Mouse (Mus musculus): ENCODE results near the gene Slc9a3r1. TPM values are rescaled to one million over a fixed set of nuclear protein-coding genes. Genes with fewer than 3 reads are reported as not detected.

The Slc9a3r1 gene
- total and polyA plus RNA-seq, 2 experiments from 2014 or later: 53.3 to 65.4 TPM

DNA sequence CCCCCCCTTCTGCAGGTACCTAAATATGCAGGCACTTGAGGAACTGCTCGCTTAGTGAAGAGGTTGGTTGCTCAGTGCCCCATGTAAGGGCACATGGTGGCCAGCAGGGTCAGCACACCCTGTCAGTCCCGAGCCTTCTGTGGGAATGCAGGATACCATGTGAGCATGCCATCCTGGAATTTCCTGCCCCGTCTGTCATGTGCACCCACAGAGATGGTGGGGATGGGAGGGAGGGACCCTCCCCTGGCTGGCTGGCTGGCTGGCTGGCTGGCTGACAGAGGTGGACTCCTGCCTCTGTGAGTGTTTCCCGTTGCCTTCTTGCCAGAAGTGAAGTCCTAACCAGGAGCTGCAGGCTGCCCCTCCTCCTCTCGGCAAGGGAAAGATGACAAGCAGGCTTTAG, 59.4 kb downstream of the Slc9a3r1 start:
- Histone ChIP-seq H3K36me3 (ENCODE audit: insufficient read depth, low read length) (0 out of 2 replicates have a peak, but pooled peaks cover 3% of the 10 kb centered on the region), H3K27me3 (ENCODE audit: insufficient read depth, low read length) (no peaks in the 10 kb centered on the region), H3K9ac (replicated peaks; ENCODE audit: low read length, poor library complexity, severe bottlenecking) (no peak overlapping the region), H3K4me2 (ENCODE audit: low read depth, low read length, poor library complexity, severe bottlenecking) (no peak overlapping the region), H3K4me3 (ENCODE audit: low read depth, low read length) (no peak overlapping the region), H3K27ac (ENCODE audit: low read depth, low read length) (no peak overlapping the region), H3K9me3 (ENCODE audit: low read length) (no peaks in the 10 kb centered on the region), H3K4me1 (ENCODE audit: insufficient read depth, low read length) (peaks cover 13% of the 10 kb centered on the region)
- no peak for TF ChIP-seq CTCF (IDR thresholded peaks at IDR 0.05)
- ATAC-seq (ENCODE audit: low FRiP score) (no peak), DNase-seq (ENCODE audit: low spot score) (no peak)
- WGBS: 40% methylated on average over 5 of the region's 5 CpGs

DNA sequence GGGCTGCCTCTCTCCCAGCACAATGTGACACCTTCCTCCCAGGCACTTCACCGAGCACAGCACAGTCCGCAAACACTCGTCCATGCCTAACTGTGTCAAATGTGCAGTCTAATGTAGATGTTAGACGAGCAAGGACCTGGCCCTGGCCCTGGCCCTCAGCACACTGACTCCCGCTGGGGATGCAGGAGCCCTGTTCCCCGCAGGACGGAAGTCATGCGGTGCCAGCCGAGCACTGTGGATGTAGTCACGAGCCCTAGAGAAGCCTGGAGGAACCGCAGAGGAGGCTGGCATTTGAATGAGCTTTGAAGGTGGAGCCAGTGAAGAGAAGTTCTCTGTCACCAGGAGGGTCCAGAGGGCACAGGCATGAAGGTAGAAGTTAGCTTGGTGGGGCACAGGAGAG, 60.3 kb downstream of the Slc9a3r1 start:
- no peaks in the 10 kb centered on the region for H3K27me3 ChIP-seq (ENCODE audit: insufficient read depth, low read length)
- no peak overlapping the region for H3K9ac ChIP-seq (replicated peaks; ENCODE audit: low read length, poor library complexity, severe bottlenecking)
- no peak overlapping the region for H3K4me2 ChIP-seq (ENCODE audit: low read depth, low read length, poor library complexity, severe bottlenecking)
- no peak overlapping the region for H3K27ac ChIP-seq (ENCODE audit: low read depth, low read length)
- no peak for ATAC-seq (ENCODE audit: low FRiP score)
- no peaks in the 10 kb centered on the region for H3K9me3 ChIP-seq (ENCODE audit: low read length)
- H3K4me3 ChIP-seq (ENCODE audit: low read depth, low read length): no peak overlapping the region
- WGBS: 62% methylated on average over 11 of the region's 11 CpGs
- peaks cover 17% of the 10 kb centered on the region for H3K4me1 ChIP-seq (ENCODE audit: insufficient read depth, low read length)
- 0 out of 2 replicates have a peak, but pooled peaks cover 3% of the 10 kb centered on the region for H3K36me3 ChIP-seq (ENCODE audit: insufficient read depth, low read length)
- TF ChIP-seq CTCF (IDR thresholded peaks at IDR 0.05): no peak
- no peak for DNase-seq (ENCODE audit: low spot score)

DNA sequence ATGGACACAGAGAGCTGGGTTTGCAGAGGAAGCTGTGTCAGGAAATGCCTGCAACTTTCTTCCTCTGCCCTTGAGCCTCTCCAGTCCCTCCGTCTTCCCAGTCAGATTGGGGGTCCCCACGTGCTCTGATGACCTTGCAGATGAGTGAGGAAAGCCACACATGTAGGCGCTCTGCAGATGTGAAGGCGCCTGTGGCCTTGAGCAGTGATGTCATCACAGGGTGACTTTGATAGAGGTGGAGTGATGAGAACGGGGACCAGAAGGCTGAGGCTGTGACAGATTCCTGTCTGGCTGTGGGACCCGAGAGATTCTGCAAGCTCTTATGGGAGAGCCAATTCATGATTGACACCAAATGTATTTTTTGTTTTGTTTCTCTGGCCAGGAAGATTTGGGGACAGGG, 60.7 kb downstream of the Slc9a3r1 start:
- no peaks in the 10 kb centered on the region for H3K27me3 ChIP-seq (ENCODE audit: insufficient read depth, low read length)
- no peak for ATAC-seq (ENCODE audit: low FRiP score)
- peaks cover 17% of the 10 kb centered on the region for H3K4me1 ChIP-seq (ENCODE audit: insufficient read depth, low read length)
- 0 out of 2 replicates have a peak, but pooled peaks cover 3% of the 10 kb centered on the region for H3K36me3 ChIP-seq (ENCODE audit: insufficient read depth, low read length)
- H3K9me3 ChIP-seq (ENCODE audit: low read length): no peaks in the 10 kb centered on the region
- H3K4me3 ChIP-seq (ENCODE audit: low read depth, low read length): no peak overlapping the region
- WGBS: 77% methylated on average over 6 of the region's 6 CpGs
- H3K9ac ChIP-seq (replicated peaks; ENCODE audit: low read length, poor library complexity, severe bottlenecking): no peak overlapping the region
- no peak for DNase-seq (ENCODE audit: low spot score)
- no peak for TF ChIP-seq CTCF (IDR thresholded peaks at IDR 0.05)
- no peak overlapping the region for H3K27ac ChIP-seq (ENCODE audit: low read depth, low read length)
- H3K4me2 ChIP-seq (ENCODE audit: low read depth, low read length, poor library complexity, severe bottlenecking): no peak overlapping the region

DNA sequence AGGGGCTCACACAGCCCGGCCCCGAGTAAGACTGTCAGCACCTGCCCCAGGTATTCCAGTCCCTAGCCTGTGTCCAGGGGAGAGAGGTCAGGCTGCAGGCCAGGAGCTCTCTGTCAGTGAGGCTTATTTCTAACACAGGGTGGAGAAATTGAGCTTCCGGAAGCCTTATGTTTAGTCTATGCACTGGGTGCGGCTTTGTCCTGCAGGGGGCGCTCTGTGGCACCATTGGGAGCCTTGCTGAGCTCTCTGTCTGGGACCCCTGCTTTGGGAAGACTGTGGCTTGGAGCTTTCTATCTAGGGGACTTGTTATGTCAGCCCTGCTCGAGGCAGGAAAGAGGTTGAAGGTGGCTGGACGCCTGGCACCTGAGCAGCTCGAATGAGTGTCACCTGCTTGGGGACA, 61.7 kb downstream of the Slc9a3r1 start:
- peak; percentile 73 for TF ChIP-seq CTCF (IDR thresholded peaks at IDR 0.05)
- H3K4me3 ChIP-seq (ENCODE audit: low read depth, low read length): no peak overlapping the region
- no peak overlapping the region for H3K9ac ChIP-seq (replicated peaks; ENCODE audit: low read length, poor library complexity, severe bottlenecking)
- no peak overlapping the region for H3K4me2 ChIP-seq (ENCODE audit: low read depth, low read length, poor library complexity, severe bottlenecking)
- peak; percentile 74 for DNase-seq (ENCODE audit: low spot score)
- H3K27ac ChIP-seq (ENCODE audit: low read depth, low read length): no peak overlapping the region
- no peaks in the 10 kb centered on the region for H3K9me3 ChIP-seq (ENCODE audit: low read length)
- WGBS: 42% methylated on average over 8 of the region's 8 CpGs
- peaks cover 17% of the 10 kb centered on the region for H3K4me1 ChIP-seq (ENCODE audit: insufficient read depth, low read length)
- H3K27me3 ChIP-seq (ENCODE audit: insufficient read depth, low read length): no peaks in the 10 kb centered on the region
- H3K36me3 ChIP-seq (ENCODE audit: insufficient read depth, low read length): 0 out of 2 replicates have a peak, but pooled peaks cover 2% of the 10 kb centered on the region
- ATAC-seq (ENCODE audit: low FRiP score): no peak

DNA sequence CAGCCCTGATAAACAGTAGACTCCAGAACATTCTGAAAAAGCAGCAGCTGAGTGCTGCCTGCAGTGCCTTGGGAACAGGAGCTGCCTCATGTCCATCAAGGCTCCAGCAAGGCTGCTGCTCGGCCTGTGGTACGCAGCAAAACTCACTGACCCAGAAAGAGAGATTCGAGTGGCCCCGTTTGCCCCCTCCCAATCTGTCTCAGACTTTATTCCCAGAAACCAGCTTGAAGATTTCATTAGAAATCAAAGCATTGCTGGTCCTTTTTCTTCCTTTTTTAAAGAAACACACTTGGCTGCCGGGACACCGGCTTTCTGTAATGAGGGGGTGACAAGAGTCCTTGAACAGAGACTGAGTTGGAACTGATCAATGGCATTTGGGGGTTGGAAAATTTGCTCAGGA, 62.2 kb downstream of the Slc9a3r1 start:
- no peak overlapping the region for H3K27ac ChIP-seq (ENCODE audit: low read depth, low read length)
- 61% methylated on average over 6 of the region's 6 CpGs for WGBS
- no peak for ATAC-seq (ENCODE audit: low FRiP score)
- no peak for TF ChIP-seq CTCF (IDR thresholded peaks at IDR 0.05)
- no peak for DNase-seq (ENCODE audit: low spot score)
- no peaks in the 10 kb centered on the region for H3K27me3 ChIP-seq (ENCODE audit: insufficient read depth, low read length)
- H3K9ac ChIP-seq (replicated peaks; ENCODE audit: low read length, poor library complexity, severe bottlenecking): no peak overlapping the region; the same call in 1 of the 2 replicates
- no peak overlapping the region for H3K4me3 ChIP-seq (ENCODE audit: low read depth, low read length)
- no peaks in the 10 kb centered on the region for H3K36me3 ChIP-seq (ENCODE audit: insufficient read depth, low read length)
- H3K4me1 ChIP-seq (ENCODE audit: insufficient read depth, low read length): peaks cover 17% of the 10 kb centered on the region
- no peaks in the 10 kb centered on the region for H3K9me3 ChIP-seq (ENCODE audit: low read length)
- no peak overlapping the region for H3K4me2 ChIP-seq (ENCODE audit: low read depth, low read length, poor library complexity, severe bottlenecking)

DNA sequence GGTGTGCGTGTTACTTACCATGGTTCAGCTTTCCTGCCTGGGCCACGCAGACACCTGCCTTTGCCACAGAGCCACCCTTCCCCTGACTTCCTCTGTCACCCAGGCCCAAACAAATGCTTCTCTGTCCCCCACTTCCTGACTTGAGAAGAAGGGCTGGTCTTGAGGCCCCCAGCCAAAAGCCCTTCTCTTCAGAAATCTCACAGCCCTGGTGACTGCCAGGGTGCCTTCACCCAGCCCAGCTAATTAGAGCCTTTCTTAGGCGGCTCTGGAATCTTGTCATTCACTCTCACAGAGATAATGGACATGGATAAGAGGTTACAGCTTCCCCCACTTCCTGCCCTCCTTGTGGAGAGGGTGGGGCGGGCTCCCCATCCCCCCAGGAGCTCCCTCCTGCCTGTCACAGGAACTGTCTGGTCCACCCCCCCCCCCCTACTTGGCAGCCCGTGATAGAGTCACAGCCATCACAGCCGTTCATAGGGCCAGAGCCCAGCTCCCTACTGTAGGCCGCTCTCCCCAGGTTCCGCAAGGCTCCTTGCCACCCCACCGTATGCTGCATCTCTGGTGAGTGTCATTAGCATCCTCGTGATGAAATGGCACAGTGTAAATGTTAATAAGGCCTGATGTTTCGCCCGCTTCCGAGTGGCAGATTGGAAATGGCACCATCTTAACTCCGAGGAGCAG, 63.8 kb downstream of the Slc9a3r1 start:
- Histone ChIP-seq H3K9ac (replicated peaks; ENCODE audit: low read length, poor library complexity, severe bottlenecking) (peak overlapping the region; percentile 33; the same call in 1 of the 2 replicates), H3K27me3 (ENCODE audit: insufficient read depth, low read length) (no peaks in the 10 kb centered on the region), H3K36me3 (ENCODE audit: insufficient read depth, low read length) (no peaks in the 10 kb centered on the region), H3K4me1 (ENCODE audit: insufficient read depth, low read length) (peaks cover 17% of the 10 kb centered on the region), H3K4me3 (ENCODE audit: low read depth, low read length) (no peak overlapping the region), H3K4me2 (ENCODE audit: low read depth, low read length, poor library complexity, severe bottlenecking) (no peak overlapping the region), H3K27ac (ENCODE audit: low read depth, low read length) (peak overlapping the region; percentile 38; the same call in 1 of the 2 replicates), H3K9me3 (ENCODE audit: low read length) (no peaks in the 10 kb centered on the region)
- WGBS: 27% methylated on average over 14 of the region's 14 CpGs
- DNase-seq (ENCODE audit: low spot score) (peak; percentile 58), ATAC-seq (ENCODE audit: low FRiP score) (peak; percentile 31; the same call in 1 of the 2 replicates)
- TF ChIP-seq CTCF (IDR thresholded peaks at IDR 0.05): no peak

Data from midbrain, postnatal 0 days (tissue).